Mouse (Mus musculus): ENCODE measurements around the gene Mapk6. TPM values are rescaled to one million over a fixed set of nuclear protein-coding genes. Genes with fewer than 3 reads are reported as not detected.

Gene Mapk6
- polyA plus RNA-seq, 1 experiment from 2014 or later, result 41.6 TPM

DNA sequence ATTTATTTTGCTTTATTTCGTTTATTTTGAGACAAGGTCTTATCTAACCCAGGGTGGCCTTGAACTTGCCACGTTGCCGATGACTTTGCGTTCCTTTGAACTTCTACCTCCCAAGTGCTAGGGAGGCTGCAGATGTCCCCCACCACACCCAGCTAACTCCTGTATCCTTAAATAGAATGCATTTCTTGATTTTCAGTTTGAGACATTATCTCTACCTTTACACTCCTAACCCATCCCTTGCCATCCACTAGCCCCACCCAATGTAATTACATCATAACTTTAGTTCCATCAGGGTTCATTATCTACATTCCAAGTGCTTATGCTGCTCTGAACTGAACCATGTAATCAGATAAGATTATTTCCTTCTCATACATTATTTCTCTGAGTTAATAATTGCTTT is 54.0 kb downstream of the Mapk6 start:
- Histone ChIP-seq H3K27ac (ENCODE audit: low read length) (no peak overlapping the region), H3K4me1 (ENCODE audit: control insufficient read depth, insufficient read depth, low read length) (no peaks in the 10 kb centered on the region), H3K27me3 (ENCODE audit: control insufficient read depth, insufficient read depth, low read length) (no peaks in the 10 kb centered on the region), H3K4me3 (ENCODE audit: low read length) (no peak overlapping the region), H3K9me3 (replicated peaks; ENCODE audit: control insufficient read depth, low read length) (no peaks in the 10 kb centered on the region), H3K4me2 (ENCODE audit: low read depth, low read length) (no peak overlapping the region), H3K36me3 (ENCODE audit: control insufficient read depth, insufficient read depth) (no peaks in the 10 kb centered on the region), H3K9ac (ENCODE audit: low read length) (no peak overlapping the region)
- 81% methylated on average over 4 of the region's 4 CpGs for WGBS
- ATAC-seq (replicated peaks; ENCODE audit: extremely low read depth, insufficient read depth, low FRiP score), result no peak

DNA sequence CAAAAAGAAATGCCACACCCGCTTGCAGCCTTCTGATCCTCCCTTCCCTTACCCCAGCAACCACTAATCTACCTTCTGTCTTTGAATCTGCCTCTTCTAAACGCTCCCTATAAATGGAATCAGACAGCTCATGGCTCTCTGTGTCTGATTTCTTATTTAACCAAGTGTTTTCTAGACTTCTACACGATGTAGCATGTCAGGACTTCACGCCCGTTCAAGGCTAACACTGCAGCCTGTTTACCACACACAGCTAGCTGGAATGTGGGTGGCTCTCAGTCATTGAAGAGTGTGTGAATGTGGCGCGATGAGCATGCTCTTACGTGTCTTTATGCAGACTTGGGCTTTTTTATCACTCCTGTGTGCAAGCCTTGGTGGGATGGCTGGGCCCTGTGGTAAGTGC is 56.7 kb downstream of the Mapk6 start:
- ATAC-seq (replicated peaks; ENCODE audit: extremely low read depth, insufficient read depth, low FRiP score), result no peak
- Histone ChIP-seq H3K4me3 (ENCODE audit: low read length) (no peak overlapping the region), H3K27ac (ENCODE audit: low read length) (no peak overlapping the region), H3K9ac (ENCODE audit: low read length) (no peak overlapping the region), H3K27me3 (ENCODE audit: control insufficient read depth, insufficient read depth, low read length) (no peaks in the 10 kb centered on the region), H3K4me1 (ENCODE audit: control insufficient read depth, insufficient read depth, low read length) (no peaks in the 10 kb centered on the region), H3K9me3 (replicated peaks; ENCODE audit: control insufficient read depth, low read length) (no peaks in the 10 kb centered on the region), H3K4me2 (ENCODE audit: low read depth, low read length) (no peak overlapping the region), H3K36me3 (ENCODE audit: control insufficient read depth, insufficient read depth) (no peaks in the 10 kb centered on the region)
- 60% methylated on average over 8 of the region's 8 CpGs for WGBS

DNA sequence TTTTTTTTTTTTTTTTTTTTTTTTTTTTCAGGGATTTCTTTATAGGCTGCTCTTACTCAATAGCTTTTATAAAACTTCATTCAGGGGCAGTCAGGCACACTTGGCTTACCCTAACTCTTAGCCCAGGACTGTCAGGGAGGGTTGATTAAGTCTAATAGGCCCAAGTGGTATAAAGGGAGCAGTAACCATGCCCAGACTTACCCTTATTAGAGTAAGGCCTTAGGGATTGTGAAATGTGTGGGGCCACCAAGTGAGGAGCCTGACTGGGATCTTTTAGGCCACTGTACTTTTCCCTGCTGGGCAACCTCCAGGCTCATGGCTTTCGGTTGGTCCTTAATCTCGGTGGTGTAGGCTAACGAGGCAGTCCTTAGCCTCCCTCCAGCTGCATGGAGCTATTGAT is 61.2 kb downstream of the Mapk6 start:
- Histone ChIP-seq H3K9ac (ENCODE audit: low read length) (no peak overlapping the region), H3K4me3 (ENCODE audit: low read length) (no peak overlapping the region), H3K4me1 (ENCODE audit: control insufficient read depth, insufficient read depth, low read length) (no peaks in the 10 kb centered on the region), H3K9me3 (replicated peaks; ENCODE audit: control insufficient read depth, low read length) (no peaks in the 10 kb centered on the region), H3K27me3 (ENCODE audit: control insufficient read depth, insufficient read depth, low read length) (no peaks in the 10 kb centered on the region), H3K27ac (ENCODE audit: low read length) (no peak overlapping the region), H3K36me3 (ENCODE audit: control insufficient read depth, insufficient read depth) (peaks cover 14% of the 10 kb centered on the region), H3K4me2 (ENCODE audit: low read depth, low read length) (no peak overlapping the region)
- ATAC-seq (replicated peaks; ENCODE audit: extremely low read depth, insufficient read depth, low FRiP score), result no peak
- 77% methylated on average over 3 of the region's 3 CpGs for WGBS

DNA sequence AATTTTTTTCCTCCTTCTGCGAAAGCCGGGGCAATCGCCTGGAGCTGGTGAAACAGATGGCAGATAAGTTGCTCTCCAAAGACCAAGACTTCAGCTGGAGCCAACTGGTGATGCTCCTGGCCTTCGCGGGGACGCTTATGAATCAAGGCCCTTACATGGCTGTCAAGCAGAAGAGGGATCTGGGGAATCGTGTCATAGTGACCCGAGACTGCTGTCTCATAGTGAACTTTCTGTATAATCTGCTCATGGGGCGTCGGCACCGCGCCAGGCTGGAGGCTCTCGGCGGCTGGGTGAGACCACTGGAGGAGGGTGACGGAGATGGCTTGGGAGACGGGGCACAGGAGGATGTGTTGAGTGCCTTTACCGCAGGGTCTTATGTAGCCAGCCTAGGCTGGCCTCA is 61.7 kb downstream of the Mapk6 start:
- H3K36me3 ChIP-seq (ENCODE audit: control insufficient read depth, insufficient read depth), result peaks cover 18% of the 10 kb centered on the region
- H3K4me3 ChIP-seq (ENCODE audit: low read length), result no peak overlapping the region
- H3K4me2 ChIP-seq (ENCODE audit: low read depth, low read length), result no peak overlapping the region
- no peak for ATAC-seq (replicated peaks; ENCODE audit: extremely low read depth, insufficient read depth, low FRiP score)
- 88% methylated on average over 17 of the region's 17 CpGs for WGBS
- H3K9ac ChIP-seq (ENCODE audit: low read length), result no peak overlapping the region
- H3K4me1 ChIP-seq (ENCODE audit: control insufficient read depth, insufficient read depth, low read length), result no peaks in the 10 kb centered on the region
- H3K27me3 ChIP-seq (ENCODE audit: control insufficient read depth, insufficient read depth, low read length), result no peaks in the 10 kb centered on the region
- H3K27ac ChIP-seq (ENCODE audit: low read length), result no peak overlapping the region
- no peaks in the 10 kb centered on the region for H3K9me3 ChIP-seq (replicated peaks; ENCODE audit: control insufficient read depth, low read length)

DNA sequence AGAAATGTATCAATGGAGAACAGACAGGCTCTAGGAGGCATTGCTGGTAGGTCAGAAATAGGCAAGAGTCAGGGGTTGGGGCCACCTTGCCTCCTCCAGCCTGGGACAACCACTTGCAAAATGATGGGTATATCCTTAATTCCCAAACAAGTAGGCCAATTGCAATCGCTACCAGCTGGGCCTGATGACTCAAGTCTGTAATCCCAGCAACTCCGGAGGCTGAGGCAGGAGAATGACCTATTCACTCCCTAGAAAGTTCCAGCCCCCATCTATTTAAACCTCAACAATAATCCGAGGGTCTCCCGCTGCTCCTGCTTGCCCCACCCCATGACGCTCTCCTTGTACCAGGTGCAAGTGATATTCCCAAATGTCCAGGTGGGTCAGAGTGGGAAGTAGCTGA is 62.3 kb downstream of the Mapk6 start, which contains the start of gene Bcl2l10:
Bcl2l10 (plus strand) TSS at position 301 of the 400 bp plus-strand sequence.
- WGBS, result 88% methylated on average over 5 of the region's 5 CpGs
- Histone ChIP-seq H3K27me3 (ENCODE audit: control insufficient read depth, insufficient read depth, low read length) (no peaks in the 10 kb centered on the region), H3K9me3 (replicated peaks; ENCODE audit: control insufficient read depth, low read length) (no peaks in the 10 kb centered on the region), H3K4me1 (ENCODE audit: control insufficient read depth, insufficient read depth, low read length) (no peaks in the 10 kb centered on the region), H3K27ac (ENCODE audit: low read length) (no peak within 1 kb of the TSS), H3K9ac (ENCODE audit: low read length) (no peak within 1 kb of the TSS), H3K4me2 (ENCODE audit: low read depth, low read length) (no peak within 1 kb of the TSS), H3K4me3 (ENCODE audit: low read length) (no peak within 1 kb of the TSS), H3K36me3 (ENCODE audit: control insufficient read depth, insufficient read depth) (peaks cover 24% of the 10 kb centered on the region)
- no peak for ATAC-seq (replicated peaks; ENCODE audit: extremely low read depth, insufficient read depth, low FRiP score)

DNA sequence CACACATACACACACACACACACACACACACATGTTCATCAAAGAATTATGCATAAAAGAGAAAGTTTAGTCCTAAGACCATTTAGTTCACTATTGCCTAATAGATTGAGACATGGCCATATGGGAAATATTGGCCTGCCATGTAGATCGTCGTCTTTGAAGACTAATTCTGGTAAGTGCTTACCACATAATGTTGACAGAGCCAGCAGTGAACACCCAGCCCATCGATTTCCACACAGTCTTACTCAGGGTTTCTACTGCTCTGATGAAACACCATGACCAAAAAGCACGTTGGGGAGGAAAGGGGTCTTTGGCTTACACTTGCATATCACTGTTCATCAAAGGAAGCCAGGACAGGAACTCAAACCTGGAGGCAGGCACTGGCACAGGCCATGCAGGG is 67.4 kb downstream of the Mapk6 start:
- no peak overlapping the region for H3K9ac ChIP-seq (ENCODE audit: low read length)
- H3K9me3 ChIP-seq (replicated peaks; ENCODE audit: control insufficient read depth, low read length), result no peaks in the 10 kb centered on the region
- peaks cover 42% of the 10 kb centered on the region for H3K36me3 ChIP-seq (ENCODE audit: control insufficient read depth, insufficient read depth)
- no peak overlapping the region for H3K27ac ChIP-seq (ENCODE audit: low read length)
- H3K27me3 ChIP-seq (ENCODE audit: control insufficient read depth, insufficient read depth, low read length), result no peaks in the 10 kb centered on the region
- no peak for ATAC-seq (replicated peaks; ENCODE audit: extremely low read depth, insufficient read depth, low FRiP score)
- WGBS, result 83% methylated on average over 4 of the region's 4 CpGs
- no peaks in the 10 kb centered on the region for H3K4me1 ChIP-seq (ENCODE audit: control insufficient read depth, insufficient read depth, low read length)
- H3K4me3 ChIP-seq (ENCODE audit: low read length), result no peak overlapping the region
- no peak overlapping the region for H3K4me2 ChIP-seq (ENCODE audit: low read depth, low read length)

DNA sequence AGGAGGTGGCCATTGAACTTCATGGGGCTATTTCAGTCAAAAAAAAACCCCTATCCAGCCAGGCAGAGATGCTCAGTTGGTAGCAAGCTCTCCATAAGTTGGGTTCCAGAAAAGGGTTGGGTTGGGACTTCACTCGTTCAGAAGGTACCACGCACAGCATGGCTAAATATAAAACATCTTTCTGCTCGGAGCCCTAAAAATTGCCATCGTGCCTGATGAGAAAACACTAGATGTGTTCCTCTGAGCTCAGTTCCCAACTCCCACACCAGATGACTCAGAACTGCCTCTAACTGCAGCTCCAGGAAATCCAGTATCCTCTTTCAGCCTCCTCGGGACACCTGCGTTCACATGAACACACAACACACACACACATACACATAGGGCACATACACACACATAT is 71.8 kb downstream of the Mapk6 start:
- H3K36me3 ChIP-seq (ENCODE audit: control insufficient read depth, insufficient read depth), result peaks cover 51% of the 10 kb centered on the region
- no peak for ATAC-seq (replicated peaks; ENCODE audit: extremely low read depth, insufficient read depth, low FRiP score)
- WGBS, result 85% methylated on average over 6 of the region's 6 CpGs
- no peaks in the 10 kb centered on the region for H3K27me3 ChIP-seq (ENCODE audit: control insufficient read depth, insufficient read depth, low read length)
- no peak overlapping the region for H3K27ac ChIP-seq (ENCODE audit: low read length)
- no peaks in the 10 kb centered on the region for H3K9me3 ChIP-seq (replicated peaks; ENCODE audit: control insufficient read depth, low read length)
- H3K4me2 ChIP-seq (ENCODE audit: low read depth, low read length), result no peak overlapping the region
- no peak overlapping the region for H3K9ac ChIP-seq (ENCODE audit: low read length)
- H3K4me3 ChIP-seq (ENCODE audit: low read length), result no peak overlapping the region
- no peaks in the 10 kb centered on the region for H3K4me1 ChIP-seq (ENCODE audit: control insufficient read depth, insufficient read depth, low read length)

DNA sequence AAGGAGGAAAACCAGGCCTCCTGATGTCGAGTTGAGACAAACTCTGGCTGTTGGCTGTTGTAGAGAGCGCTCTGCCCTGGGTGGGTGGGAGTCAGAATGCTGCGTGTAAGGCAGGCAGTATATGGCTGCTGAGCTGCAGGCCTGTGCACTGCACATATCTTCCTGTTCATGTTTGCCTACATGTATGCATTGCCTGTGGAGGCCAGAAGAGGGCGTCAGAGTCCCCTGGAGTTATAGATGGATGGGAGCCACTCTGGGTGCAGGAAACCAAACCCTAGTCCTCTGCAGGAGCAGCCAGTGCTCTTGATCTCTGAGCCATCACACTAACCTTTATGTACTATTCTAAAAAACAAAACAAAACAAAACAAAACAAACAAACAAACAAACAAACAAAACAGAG is 75.4 kb downstream of the Mapk6 start:
- no peaks in the 10 kb centered on the region for H3K27me3 ChIP-seq (ENCODE audit: control insufficient read depth, insufficient read depth, low read length)
- no peaks in the 10 kb centered on the region for H3K9me3 ChIP-seq (replicated peaks; ENCODE audit: control insufficient read depth, low read length)
- no peak for ATAC-seq (replicated peaks; ENCODE audit: extremely low read depth, insufficient read depth, low FRiP score)
- no peak overlapping the region for H3K4me3 ChIP-seq (ENCODE audit: low read length)
- H3K9ac ChIP-seq (ENCODE audit: low read length), result no peak overlapping the region
- no peak overlapping the region for H3K4me2 ChIP-seq (ENCODE audit: low read depth, low read length)
- no peaks in the 10 kb centered on the region for H3K4me1 ChIP-seq (ENCODE audit: control insufficient read depth, insufficient read depth, low read length)
- no peak overlapping the region for H3K27ac ChIP-seq (ENCODE audit: low read length)
- peaks cover 49% of the 10 kb centered on the region for H3K36me3 ChIP-seq (ENCODE audit: control insufficient read depth, insufficient read depth)
- 75% methylated on average over 4 of the region's 4 CpGs for WGBS

DNA sequence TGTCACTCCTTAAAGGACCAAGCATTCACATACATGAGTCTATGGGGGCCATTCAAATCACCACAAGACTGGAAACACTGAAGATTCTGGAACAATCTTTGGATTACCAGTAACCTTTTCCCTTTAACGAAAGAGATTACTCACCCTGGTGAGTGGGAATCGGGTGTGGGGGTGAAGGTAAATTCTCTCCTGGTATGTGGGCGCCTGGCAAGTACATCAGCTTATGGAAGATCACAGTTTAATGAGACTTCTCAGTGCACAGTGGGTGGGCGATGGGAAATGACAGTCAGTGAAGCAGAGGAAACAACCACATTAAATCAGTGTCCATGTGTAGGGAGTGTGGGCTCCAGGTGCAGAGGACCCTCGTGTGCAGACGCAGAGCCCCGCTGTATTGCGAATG is 79.0 kb downstream of the Mapk6 start:
- Histone ChIP-seq H3K9ac (ENCODE audit: low read length) (no peak overlapping the region), H3K4me1 (ENCODE audit: control insufficient read depth, insufficient read depth, low read length) (no peaks in the 10 kb centered on the region), H3K27ac (ENCODE audit: low read length) (no peak overlapping the region), H3K4me2 (ENCODE audit: low read depth, low read length) (no peak overlapping the region), H3K9me3 (replicated peaks; ENCODE audit: control insufficient read depth, low read length) (no peaks in the 10 kb centered on the region), H3K36me3 (ENCODE audit: control insufficient read depth, insufficient read depth) (peaks cover 22% of the 10 kb centered on the region), H3K4me3 (ENCODE audit: low read length) (no peak overlapping the region), H3K27me3 (ENCODE audit: control insufficient read depth, insufficient read depth, low read length) (no peaks in the 10 kb centered on the region)
- ATAC-seq (replicated peaks; ENCODE audit: extremely low read depth, insufficient read depth, low FRiP score), result no peak
- 92% methylated on average over 8 of the region's 8 CpGs for WGBS

DNA sequence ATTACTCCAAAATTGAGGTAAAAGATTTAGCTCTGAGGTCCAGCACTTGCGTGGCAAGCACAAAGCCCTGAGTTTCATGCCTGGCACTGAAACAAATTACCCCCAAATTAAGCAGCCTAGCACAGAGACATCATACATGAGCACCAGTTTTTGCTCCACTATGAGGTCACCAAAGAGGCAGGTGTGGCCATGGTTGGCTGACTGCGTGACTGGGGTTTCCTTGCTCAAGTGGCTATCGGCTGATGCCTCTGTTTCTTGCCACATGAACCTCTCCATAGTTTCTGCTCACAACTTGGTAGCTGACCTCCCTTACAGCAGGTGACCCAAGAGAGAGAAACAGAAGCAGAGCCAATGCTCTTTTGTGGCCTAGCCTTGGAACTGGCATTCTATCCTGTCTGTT is 81.8 kb downstream of the Mapk6 start:
- Histone ChIP-seq H3K4me1 (ENCODE audit: control insufficient read depth, insufficient read depth, low read length) (no peaks in the 10 kb centered on the region), H3K9me3 (replicated peaks; ENCODE audit: control insufficient read depth, low read length) (no peaks in the 10 kb centered on the region), H3K9ac (ENCODE audit: low read length) (no peak overlapping the region), H3K27ac (ENCODE audit: low read length) (no peak overlapping the region), H3K36me3 (ENCODE audit: control insufficient read depth, insufficient read depth) (peaks cover 9% of the 10 kb centered on the region), H3K4me2 (ENCODE audit: low read depth, low read length) (no peak overlapping the region), H3K27me3 (ENCODE audit: control insufficient read depth, insufficient read depth, low read length) (no peaks in the 10 kb centered on the region), H3K4me3 (ENCODE audit: low read length) (no peak overlapping the region)
- WGBS, result 96% methylated on average over 3 of the region's 3 CpGs
- no peak for ATAC-seq (replicated peaks; ENCODE audit: extremely low read depth, insufficient read depth, low FRiP score)

Data from heart, embryonic 16.5 days (tissue).